Mouse (Mus musculus) forebrain, embryonic 13.5 days (tissue): ENCODE measurements at regions not wholly inside any gene's neighbourhood (a gene's known extent, or its start where the extent isn't known, plus 50 kb on each side); places are given as distances from the start of the nearest gene placed in this dataset.

ENCODE experiments used
- ATAC-seq: fragments of 200-750 bp; cut with Nextera tagmentation; 2 replicates; pipeline ENCODE4 v1.8.0; 2017
- H3K27ac ChIP-seq: fragments of 300-500 bp; sonication (generic); 2 replicates; pipeline ENCODE4 v1.5.1; 2015; ENCODE audit warnings: inconsistent platforms, mild to moderate bottlenecking, moderate library complexity
- H3K27me3 ChIP-seq: fragments of 300-500 bp; sonication (generic); 2 replicates; pipeline ENCODE4 v1.6.1; 2015; ENCODE audit warnings: mild to moderate bottlenecking, inconsistent platforms
- H3K36me3 ChIP-seq: fragments of 300-500 bp; sonication (generic); 2 replicates; pipeline ENCODE4 v1.6.1; 2015; ENCODE audit warnings: mild to moderate bottlenecking, inconsistent platforms; ENCODE audit not compliant: poor library complexity, severe bottlenecking
- H3K4me1 ChIP-seq: fragments of 300-500 bp; sonication (generic); 2 replicates; pipeline ENCODE4 v1.6.1; 2015; ENCODE audit warnings: inconsistent platforms
- H3K4me2 ChIP-seq: fragments of 300-500 bp; sonication (generic); 2 replicates; pipeline ENCODE4 v1.6.1; 2015; ENCODE audit warnings: inconsistent platforms, mild to moderate bottlenecking, moderate library complexity
- H3K4me3 ChIP-seq: fragments of 300-500 bp; sonication (generic); 2 replicates; pipeline ENCODE4 v1.5.1; 2015; ENCODE audit warnings: mild to moderate bottlenecking, inconsistent platforms
- H3K9ac ChIP-seq: fragments of 300-500 bp; sonication (generic); 2 replicates; pipeline ENCODE4 v1.6.1; 2015; ENCODE audit warnings: mild to moderate bottlenecking, inconsistent platforms
- H3K9me3 ChIP-seq: fragments of 300-500 bp; sonication (generic); replicated peaks from 2 replicates; pipeline ENCODE4 v1.6.1; 2016; ENCODE audit warnings: inconsistent platforms
- WGBS: fragments of 180-500 bp; shearing (Covaris S2); methylation state at CpG from one replicate; pipeline ENCODE4 v1.1.7; 2015; 5-methylcytosine and 5-hydroxymethylcytosine counted together

DNA sequence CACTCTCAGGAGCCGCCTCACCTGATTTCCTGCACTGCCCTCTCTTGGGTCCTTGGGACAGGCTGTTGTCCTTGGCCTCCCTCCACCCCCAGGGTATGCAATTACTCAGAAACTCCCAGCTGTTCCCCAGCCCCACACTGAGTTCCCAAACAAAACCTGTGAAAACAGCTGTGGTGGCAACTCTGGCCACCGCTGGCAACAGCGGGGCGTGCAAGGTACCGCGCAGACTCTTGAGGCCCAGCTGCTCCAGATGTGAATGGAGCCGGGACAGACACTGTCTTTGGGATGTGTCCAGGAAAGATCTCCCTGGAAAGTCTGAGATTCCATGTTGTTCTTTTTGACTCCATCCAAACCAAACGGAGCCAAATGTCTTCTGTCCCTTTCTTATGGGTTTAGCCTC, 211.0 kb upstream of the Osr1 start:
- H3K27ac ChIP-seq: no peak overlapping the region
- H3K36me3 ChIP-seq: no peaks in the 10 kb centered on the region
- no peaks in the 10 kb centered on the region for H3K9me3 ChIP-seq
- no peak overlapping the region for H3K4me2 ChIP-seq
- H3K4me3 ChIP-seq: no peak overlapping the region
- ATAC-seq: no peak
- no peaks in the 10 kb centered on the region for H3K4me1 ChIP-seq
- H3K9ac ChIP-seq: no peak overlapping the region
- WGBS: 67% methylated on average over 8 of the region's 8 CpGs
- H3K27me3 ChIP-seq: no peaks in the 10 kb centered on the region

- H3K9ac ChIP-seq: no peak overlapping the region
- H3K4me3 ChIP-seq: no peak overlapping the region
- 81% methylated on average over 1 of the region's 1 CpGs for WGBS
- H3K4me1 ChIP-seq: no peaks in the 10 kb centered on the region
- no peaks in the 10 kb centered on the region for H3K27me3 ChIP-seq
- H3K36me3 ChIP-seq: no peaks in the 10 kb centered on the region
- ATAC-seq: no peak
- H3K9me3 ChIP-seq: no peaks in the 10 kb centered on the region
- no peak overlapping the region for H3K27ac ChIP-seq
- no peak overlapping the region for H3K4me2 ChIP-seq
Measured at GRCm38 (mm10) chr12:9365931-9366330, 204.0 kb upstream of the Osr1 start.

GRCm38 (mm10) chr12:9368682-9369081, 201.2 kb upstream of the Osr1 start:
- H3K9ac ChIP-seq: no peak overlapping the region
- no peaks in the 10 kb centered on the region for H3K36me3 ChIP-seq
- WGBS: 92% methylated on average over 5 of the region's 5 CpGs
- ATAC-seq: no peak
- H3K4me1 ChIP-seq: no peaks in the 10 kb centered on the region
- H3K9me3 ChIP-seq: no peaks in the 10 kb centered on the region
- no peak overlapping the region for H3K27ac ChIP-seq
- H3K4me2 ChIP-seq: no peak overlapping the region
- H3K4me3 ChIP-seq: no peak overlapping the region
- no peaks in the 10 kb centered on the region for H3K27me3 ChIP-seq

DNA sequence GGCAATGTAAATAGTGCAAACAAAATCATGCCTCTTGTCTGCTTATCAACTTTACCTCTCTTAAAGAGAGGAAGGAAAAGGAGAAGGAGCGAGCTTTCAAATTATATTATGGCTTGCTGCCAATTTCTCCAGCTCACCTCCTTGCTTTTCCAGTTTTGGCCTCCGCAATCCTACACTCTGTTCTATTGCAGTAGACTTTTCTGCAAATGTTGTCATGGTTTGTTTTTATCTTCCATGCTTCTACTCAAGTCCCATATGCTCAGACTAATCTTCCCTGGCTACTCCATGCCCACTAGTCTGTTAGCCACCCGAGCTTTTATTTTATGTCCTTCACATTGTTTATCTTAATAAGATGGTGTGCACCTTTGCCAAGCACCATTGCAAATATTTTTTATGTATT, 168.0 kb upstream of the Osr1 start:
- H3K4me3 ChIP-seq: no peak overlapping the region
- H3K4me1 ChIP-seq: no peaks in the 10 kb centered on the region
- no peaks in the 10 kb centered on the region for H3K36me3 ChIP-seq
- H3K9me3 ChIP-seq: no peaks in the 10 kb centered on the region
- H3K27ac ChIP-seq: no peak overlapping the region
- 81% methylated on average over 3 of the region's 3 CpGs for WGBS
- no peak overlapping the region for H3K9ac ChIP-seq
- H3K4me2 ChIP-seq: no peak overlapping the region
- no peaks in the 10 kb centered on the region for H3K27me3 ChIP-seq
- ATAC-seq: no peak

GRCm38 (mm10) chr12:9404981-9405380, 164.9 kb upstream of the Osr1 start:
- 69% methylated on average over 7 of the region's 7 CpGs for WGBS
- no peak for ATAC-seq
- Histone ChIP-seq H3K4me1 (no peaks in the 10 kb centered on the region), H3K4me3 (no peak overlapping the region), H3K36me3 (no peaks in the 10 kb centered on the region), H3K27ac (no peak overlapping the region), H3K27me3 (no peaks in the 10 kb centered on the region), H3K4me2 (no peak overlapping the region), H3K9me3 (no peaks in the 10 kb centered on the region), H3K9ac (no peak overlapping the region)

- Histone ChIP-seq H3K4me1 (no peaks in the 10 kb centered on the region), H3K9me3 (no peaks in the 10 kb centered on the region), H3K27me3 (no peaks in the 10 kb centered on the region), H3K9ac (no peak overlapping the region), H3K36me3 (no peaks in the 10 kb centered on the region), H3K27ac (no peak overlapping the region), H3K4me3 (no peak overlapping the region), H3K4me2 (no peak overlapping the region)
- WGBS: 87% methylated on average over 3 of the region's 3 CpGs
- no peak for ATAC-seq
Measured at GRCm38 (mm10) chr12:9419311-9419710, 150.6 kb upstream of the Osr1 start.

DNA sequence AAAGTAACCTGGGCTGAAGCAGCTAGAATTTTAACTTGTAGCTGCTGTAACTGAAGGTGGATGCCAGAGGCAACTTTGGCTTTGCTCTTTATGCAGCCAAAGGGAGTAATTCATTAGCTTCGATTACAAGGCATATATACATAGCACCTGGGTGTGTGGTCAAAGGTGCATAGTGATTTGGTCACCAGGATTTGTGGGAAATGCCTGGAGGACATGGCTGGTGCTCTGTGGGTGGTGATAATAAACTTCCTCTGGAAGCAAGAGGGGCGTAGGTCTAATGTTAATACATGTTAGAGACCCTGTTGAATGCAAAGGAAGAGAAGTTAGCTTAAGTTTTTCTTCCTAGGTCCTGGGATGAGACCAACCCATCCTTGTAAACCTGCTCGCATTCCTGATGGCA, 139.3 kb upstream of the Osr1 start:
- no peaks in the 10 kb centered on the region for H3K36me3 ChIP-seq
- H3K9me3 ChIP-seq: no peaks in the 10 kb centered on the region
- H3K4me2 ChIP-seq: no peak overlapping the region
- no peak overlapping the region for H3K27ac ChIP-seq
- WGBS: 81% methylated on average over 3 of the region's 3 CpGs
- no peak overlapping the region for H3K9ac ChIP-seq
- no peaks in the 10 kb centered on the region for H3K27me3 ChIP-seq
- H3K4me3 ChIP-seq: no peak overlapping the region
- no peak for ATAC-seq
- H3K4me1 ChIP-seq: no peaks in the 10 kb centered on the region

- Histone ChIP-seq H3K4me1 (no peaks in the 10 kb centered on the region), H3K9ac (no peak overlapping the region), H3K27me3 (no peaks in the 10 kb centered on the region), H3K27ac (no peak overlapping the region), H3K4me2 (no peak overlapping the region), H3K36me3 (no peaks in the 10 kb centered on the region), H3K9me3 (no peaks in the 10 kb centered on the region), H3K4me3 (no peak overlapping the region)
- no peak for ATAC-seq
- 83% methylated on average over 9 of the region's 9 CpGs for WGBS
Measured at GRCm38 (mm10) chr12:9438575-9439161, 131.2 kb upstream of the Osr1 start.

- Histone ChIP-seq H3K27ac (no peak overlapping the region), H3K27me3 (no peaks in the 10 kb centered on the region), H3K36me3 (no peaks in the 10 kb centered on the region), H3K4me2 (no peak overlapping the region), H3K4me1 (no peaks in the 10 kb centered on the region), H3K4me3 (no peak overlapping the region), H3K9me3 (no peaks in the 10 kb centered on the region), H3K9ac (no peak overlapping the region)
- WGBS: 71% methylated on average over 3 of the region's 3 CpGs
- ATAC-seq: no peak
Measured at GRCm38 (mm10) chr12:9450620-9451019, 119.3 kb upstream of the Osr1 start.

DNA sequence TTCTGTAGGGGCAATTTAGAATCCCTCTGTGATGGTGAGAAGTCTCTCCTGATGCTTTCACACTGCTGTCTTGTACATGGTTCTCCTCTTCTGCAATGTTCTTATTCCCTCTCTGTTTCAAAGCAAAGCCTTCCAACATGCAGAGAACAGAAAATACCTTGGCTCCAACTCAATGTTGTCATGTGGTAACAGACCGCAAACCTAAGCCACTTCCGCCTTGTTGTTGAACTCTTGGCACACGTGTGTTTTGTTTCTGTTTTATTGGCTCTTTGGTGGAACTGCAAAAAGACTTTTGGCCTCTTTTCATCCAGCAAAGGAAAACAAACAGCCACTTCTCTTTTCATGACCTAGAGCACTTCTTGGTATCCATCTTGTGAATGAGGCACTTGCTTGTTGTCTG, 109.7 kb upstream of the Osr1 start:
- ATAC-seq: no peak
- Histone ChIP-seq H3K4me3 (no peak overlapping the region), H3K4me2 (no peak overlapping the region), H3K27me3 (no peaks in the 10 kb centered on the region), H3K4me1 (no peaks in the 10 kb centered on the region), H3K9me3 (no peaks in the 10 kb centered on the region), H3K36me3 (no peaks in the 10 kb centered on the region), H3K9ac (no peak overlapping the region), H3K27ac (no peak overlapping the region)
- 89% methylated on average over 3 of the region's 3 CpGs for WGBS

DNA sequence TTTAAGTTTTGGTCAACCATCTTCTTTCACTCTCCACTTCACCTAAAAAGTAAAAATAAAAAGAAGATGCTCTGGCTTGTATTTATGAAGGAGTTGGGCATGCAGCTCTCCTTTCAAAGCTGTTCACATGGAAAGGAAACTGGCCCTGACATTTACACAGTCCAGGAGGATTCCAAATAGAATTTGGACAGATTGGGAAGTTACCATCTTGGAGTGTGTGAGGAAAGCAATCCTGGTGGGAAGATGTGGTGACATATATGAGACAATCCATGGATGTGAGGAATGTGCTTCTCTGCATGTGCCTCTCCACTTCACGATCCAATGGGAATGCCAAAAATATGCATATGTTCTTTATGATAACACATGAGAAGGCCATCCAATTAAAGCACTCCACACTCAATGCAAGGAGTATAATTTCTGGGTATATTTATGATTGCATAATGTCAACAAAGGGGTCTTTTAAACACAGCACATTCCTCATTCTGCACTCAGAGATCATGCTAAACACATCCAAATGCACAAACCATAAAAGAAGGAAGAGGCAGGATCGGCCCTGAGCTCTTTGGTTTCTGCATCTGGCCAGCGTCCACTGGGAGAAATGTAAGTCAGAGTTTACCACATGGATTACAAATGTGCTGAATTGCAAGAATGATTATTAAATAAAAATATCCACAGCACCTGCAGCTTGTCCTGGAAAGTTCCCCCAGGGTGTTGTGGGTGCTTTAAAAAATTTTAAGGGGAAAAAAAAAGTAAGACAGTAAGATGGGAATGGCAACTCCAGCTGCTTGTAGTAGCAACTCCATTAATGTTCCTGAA, 100.1 kb upstream of the Osr1 start:
- Histone ChIP-seq H3K4me2 (no peak overlapping the region), H3K9ac (no peak overlapping the region)

DNA sequence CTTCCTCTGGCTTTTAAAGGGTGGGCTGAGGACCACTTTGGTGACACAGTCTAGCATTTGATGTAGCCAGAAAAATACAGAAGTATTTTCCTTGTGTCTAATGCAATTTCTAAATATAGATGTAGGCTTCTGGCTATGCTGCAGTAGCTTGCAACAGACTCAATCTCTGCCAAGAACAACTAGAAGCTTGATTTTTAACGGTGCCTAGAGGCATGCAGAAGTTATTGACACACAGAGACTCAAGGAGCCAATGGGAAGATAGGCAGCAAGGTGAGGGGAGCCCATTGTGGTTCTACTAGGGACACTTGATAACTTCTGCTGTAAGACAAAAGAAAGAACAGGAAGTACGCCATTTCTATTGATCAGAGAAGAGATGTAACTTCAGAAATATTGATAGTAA, 94.1 kb upstream of the Osr1 start:
- 85% methylated on average over 2 of the region's 2 CpGs for WGBS
- Histone ChIP-seq H3K27me3 (no peaks in the 10 kb centered on the region), H3K9ac (no peak overlapping the region)

More for the DNA sequence above, 100.1 kb upstream of the Osr1 start:
- WGBS: 84% methylated on average over 3 of the region's 3 CpGs
- H3K27me3 ChIP-seq: no peaks in the 10 kb centered on the region
- H3K9me3 ChIP-seq: no peaks in the 10 kb centered on the region
- H3K4me3 ChIP-seq: no peak overlapping the region
- ATAC-seq: no peak
- H3K4me1 ChIP-seq: no peaks in the 10 kb centered on the region
- no peaks in the 10 kb centered on the region for H3K36me3 ChIP-seq
- no peak overlapping the region for H3K27ac ChIP-seq

DNA sequence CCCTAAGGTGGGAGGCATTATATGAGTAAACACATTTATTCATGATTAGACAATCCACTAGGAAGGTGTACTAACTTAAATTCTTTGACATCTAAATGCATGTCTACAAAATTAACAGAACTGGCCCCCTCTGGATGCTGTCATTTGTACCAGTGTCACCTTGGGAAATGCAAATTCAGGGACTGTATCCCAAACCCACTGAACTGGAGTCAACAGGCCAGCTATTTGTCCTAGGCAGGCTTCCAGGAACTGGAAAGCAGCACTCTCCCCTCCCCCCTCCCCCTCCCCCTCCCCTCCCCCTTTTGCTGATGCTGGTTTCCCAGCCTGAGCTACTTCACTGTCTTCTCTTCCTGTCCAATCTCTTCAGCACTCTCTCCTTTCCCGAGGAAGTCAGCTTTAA, 91.7 kb upstream of the Osr1 start:
- no peak overlapping the region for H3K4me3 ChIP-seq
- ATAC-seq: no peak
- H3K4me2 ChIP-seq: no peak overlapping the region
- H3K27ac ChIP-seq: no peak overlapping the region
- H3K4me1 ChIP-seq: no peaks in the 10 kb centered on the region
- no peaks in the 10 kb centered on the region for H3K36me3 ChIP-seq
- no peaks in the 10 kb centered on the region for H3K27me3 ChIP-seq
- WGBS: 44% methylated on average over 1 of the region's 1 CpGs
- H3K9me3 ChIP-seq: no peaks in the 10 kb centered on the region
- H3K9ac ChIP-seq: no peak overlapping the region

More for the DNA sequence above, 94.1 kb upstream of the Osr1 start:
- Histone ChIP-seq H3K9me3 (no peaks in the 10 kb centered on the region), H3K4me1 (no peaks in the 10 kb centered on the region), H3K27ac (no peak overlapping the region), H3K4me3 (no peak overlapping the region), H3K36me3 (no peaks in the 10 kb centered on the region), H3K4me2 (no peak overlapping the region)
- ATAC-seq: no peak
